Mouse (Mus musculus) urinary bladder, postnatal 36 days (tissue): ENCODE measurements around the gene Sema4f.

Source experiments
- DNase-seq, 2 experiments: peaks; one replicate each; pipeline ENCODE4 v3.0.0; 2022; ENCODE audit warnings: low spot score in 2 of 2, mixed read lengths in 1 of 2

Sema4f gene

GRCm38 (mm10) chr6:82939167-82939912 lies at the start of gene Sema4f:
Gene Sema4f (minus strand): TSS chr6:82939769.
- DNase-seq, result peak in 1 of 2 experiments; percentile 7

GRCm38 (mm10) chr6:82987411-82987971 lies 47.9 kb upstream of the Sema4f start:
- no peak for DNase-seq

- DNase-seq, result peak; percentile 46 to 59
These were observed 31.5 kb upstream of the Sema4f start for GRCm38 (mm10) chr6:82971031-82971430.

- DNase-seq, result no peak
These were observed 29.9 kb upstream of the Sema4f start for GRCm38 (mm10) chr6:82969249-82970084.

GRCm38 (mm10) chr6:82961664-82962063 lies 22.1 kb upstream of the Sema4f start:
- DNase-seq, result no peak

GRCm38 (mm10) chr6:82956553-82957251 lies 17.1 kb upstream of the Sema4f start:
- no peak for DNase-seq

GRCm38 (mm10) chr6:82946651-82947050 lies 7.1 kb upstream of the Sema4f start, which contains the start of gene M1ap:
Gene M1ap (plus strand): TSS chr6:82946902.
- no peak for DNase-seq

GRCm38 (mm10) chr6:82945750-82946149 lies 6.2 kb upstream of the Sema4f start:
- DNase-seq, result no peak

- no peak for DNase-seq
These were observed 1.2 kb upstream of the Sema4f start for GRCm38 (mm10) chr6:82940765-82941164.

- DNase-seq, result no peak
These were observed 4.8 kb downstream of the Sema4f start for GRCm38 (mm10) chr6:82934616-82935230.

- DNase-seq, result no peak
These were observed 12.0 kb downstream of the Sema4f start for GRCm38 (mm10) chr6:82927617-82928016.

GRCm38 (mm10) chr6:82926528-82926927 lies 13.0 kb downstream of the Sema4f start:
- no peak for DNase-seq

GRCm38 (mm10) chr6:82926106-82926505 lies 13.5 kb downstream of the Sema4f start:
- no peak for DNase-seq

- DNase-seq, result no peak
These were observed 14.6 kb downstream of the Sema4f start for GRCm38 (mm10) chr6:82925005-82925404.

- DNase-seq, result no peak
These were observed 17.9 kb downstream of the Sema4f start for GRCm38 (mm10) chr6:82921426-82922224.

GRCm38 (mm10) chr6:82919520-82919919 lies 20.0 kb downstream of the Sema4f start:
- no peak for DNase-seq

GRCm38 (mm10) chr6:82918371-82918770 lies 21.2 kb downstream of the Sema4f start:
- no peak for DNase-seq

- DNase-seq, result peak; percentile 23 to 30
These were observed 21.8 kb downstream of the Sema4f start for GRCm38 (mm10) chr6:82917778-82918129.

- DNase-seq, result no peak
These were observed 22.3 kb downstream of the Sema4f start for GRCm38 (mm10) chr6:82917076-82917777.

GRCm38 (mm10) chr6:82916459-82916858 lies 23.1 kb downstream of the Sema4f start:
- no peak for DNase-seq
